Mouse (Mus musculus) layer of hippocampus, postnatal 36 days (tissue): ENCODE data around the gene Tnfsfm13. TPM values are rescaled to one million over a fixed set of nuclear protein-coding genes. Genes with fewer than 3 reads are reported as not detected.

Experiments used
- DNase-seq, 2 experiments: peaks; one replicate each; pipeline ENCODE4 v3.0.0; 2022
- total RNA-seq, 2 experiments: library from RNA; stranded (reverse); gene quantifications; 2 replicates each; pipeline ENCODE4 v1.2.3; 2021

Gene Tnfsfm13
- total RNA-seq, 2 experiments from 2014 or later: 0.90 to 1.2 TPM

- no peak for DNase-seq
Measured at GRCm38 (mm10) chr11:69680136-69680855, 15.6 kb downstream of the Tnfsfm13 start.

DNA sequence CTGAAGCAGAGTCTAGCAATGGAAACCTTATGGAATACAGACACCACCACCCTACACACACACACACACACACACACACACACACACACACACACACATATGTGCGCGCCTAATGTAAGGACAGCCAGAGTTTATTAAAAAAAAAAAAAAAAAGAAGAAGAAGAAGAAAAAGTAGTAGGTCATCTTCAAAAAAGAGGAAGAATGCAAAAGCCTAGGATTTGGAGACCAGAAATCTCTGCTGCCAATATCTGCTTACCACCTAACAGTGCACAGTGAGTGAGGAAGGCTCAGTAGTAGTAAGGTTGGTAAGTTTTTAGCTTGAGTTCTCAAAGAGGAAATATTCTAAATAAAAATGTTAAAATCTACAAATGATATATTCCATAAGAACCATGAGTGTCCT, 16.8 kb downstream of the Tnfsfm13 start:
- no peak for DNase-seq

GRCm38 (mm10) chr11:69672211-69672706, 23.6 kb downstream of the Tnfsfm13 start, which contains the start of gene Eif4a1:
Eif4a1 (minus strand) TSS chr11:69672423.
- peak; percentile 100 for DNase-seq

GRCm38 (mm10) chr11:69671726-69672124, 24.2 kb downstream of the Tnfsfm13 start:
- DNase-seq: no peak

DNA sequence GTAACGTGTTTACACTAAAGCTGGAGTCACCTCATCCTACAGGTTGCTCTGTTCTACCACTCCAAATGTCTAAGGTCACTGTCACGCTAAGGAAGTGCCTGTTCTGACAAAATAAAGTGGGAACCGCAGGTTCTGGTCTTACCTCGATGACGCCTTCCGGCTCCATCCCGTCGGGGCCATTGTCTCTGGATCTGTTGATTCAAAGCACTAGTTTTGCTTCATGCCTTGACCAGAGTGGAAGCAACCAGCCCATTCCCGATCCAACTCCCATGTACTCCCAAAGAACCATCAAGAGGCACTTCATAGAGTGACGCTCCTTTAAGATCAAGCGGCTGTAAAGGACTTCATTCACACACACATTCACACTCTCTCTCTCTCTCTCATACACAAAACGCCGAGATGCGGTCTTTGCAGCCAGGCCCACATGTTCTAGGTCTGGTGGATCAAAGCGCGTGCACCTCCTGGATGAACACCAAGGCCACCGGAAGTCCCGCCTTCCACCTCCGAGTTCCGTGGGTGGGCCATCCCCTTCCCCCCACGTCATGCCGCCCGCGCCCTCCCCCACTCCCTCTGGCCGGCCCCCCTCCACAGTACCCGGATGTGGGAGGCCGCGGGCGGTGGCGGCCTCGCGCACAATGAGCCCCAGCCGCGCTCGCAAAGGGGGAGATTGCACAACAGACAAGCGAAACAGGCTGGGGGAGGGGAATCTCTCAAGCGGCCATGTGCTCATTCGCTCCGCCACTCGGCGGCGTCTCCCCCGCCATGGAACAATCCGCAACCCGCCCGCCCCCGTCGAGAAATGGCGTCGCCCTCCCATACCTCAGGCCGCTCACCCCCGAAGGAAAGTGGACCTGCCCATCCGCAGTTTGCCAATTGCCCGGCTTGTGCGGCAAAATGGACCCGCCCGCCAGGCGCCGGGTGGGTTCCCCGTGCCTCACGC, 24.8 kb downstream of the Tnfsfm13 start:
- DNase-seq: peak; percentile 90 to 92

DNA sequence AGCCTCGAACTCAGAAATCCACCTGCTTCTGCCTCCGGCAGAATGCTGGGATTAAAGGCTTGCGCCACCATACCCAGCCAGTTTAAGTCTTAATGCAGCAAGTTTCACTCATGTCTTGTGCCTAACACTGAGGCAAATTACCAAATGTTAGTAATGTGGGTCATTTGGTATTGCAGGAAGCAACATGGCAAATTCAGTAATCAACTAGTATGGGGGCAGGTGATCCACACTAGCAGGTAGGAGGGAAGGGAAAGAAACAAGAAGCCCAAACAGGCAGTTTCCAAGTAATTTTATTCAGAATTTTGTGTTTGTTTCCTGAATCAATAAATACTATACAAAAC, 29.3 kb downstream of the Tnfsfm13 start:
- no peak for DNase-seq

DNA sequence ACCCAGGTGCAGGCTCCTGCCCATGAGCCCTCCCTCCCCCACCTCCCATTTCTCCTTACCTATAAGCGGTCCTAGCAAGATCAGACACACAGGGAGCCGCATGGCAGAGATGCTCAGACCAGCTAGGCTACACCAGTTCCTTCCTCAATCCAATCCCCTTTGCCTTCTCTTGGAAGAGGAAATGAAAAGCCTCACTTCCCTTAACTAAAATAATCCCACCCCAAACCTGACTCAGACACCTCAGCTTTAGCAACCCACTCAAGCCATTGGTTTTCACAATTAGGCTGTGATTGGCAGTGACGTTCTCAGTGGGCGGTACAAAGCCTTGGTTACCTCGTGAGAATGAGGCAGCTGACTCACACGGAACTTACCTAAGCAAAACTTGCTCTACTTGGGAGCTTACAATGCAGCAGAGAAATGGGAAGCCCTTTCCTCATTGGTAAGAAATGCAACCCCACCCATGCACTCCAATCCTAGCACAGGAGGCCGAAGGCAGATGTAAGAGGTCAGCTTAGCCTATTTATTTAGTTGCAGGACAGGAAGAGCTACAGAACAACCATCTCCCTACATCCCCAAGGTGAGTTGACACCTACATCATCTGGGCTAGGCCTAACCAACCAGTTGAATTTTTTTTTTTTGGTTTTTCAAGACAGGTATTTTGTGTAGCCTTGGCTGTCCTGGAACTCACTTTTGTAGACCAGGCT, 29.8 kb downstream of the Tnfsfm13 start, which contains the start of gene Cd68:
Cd68 (minus strand) TSS at position 193 of the 704 bp plus-strand sequence.
- DNase-seq: peak; percentile 55 to 64

DNA sequence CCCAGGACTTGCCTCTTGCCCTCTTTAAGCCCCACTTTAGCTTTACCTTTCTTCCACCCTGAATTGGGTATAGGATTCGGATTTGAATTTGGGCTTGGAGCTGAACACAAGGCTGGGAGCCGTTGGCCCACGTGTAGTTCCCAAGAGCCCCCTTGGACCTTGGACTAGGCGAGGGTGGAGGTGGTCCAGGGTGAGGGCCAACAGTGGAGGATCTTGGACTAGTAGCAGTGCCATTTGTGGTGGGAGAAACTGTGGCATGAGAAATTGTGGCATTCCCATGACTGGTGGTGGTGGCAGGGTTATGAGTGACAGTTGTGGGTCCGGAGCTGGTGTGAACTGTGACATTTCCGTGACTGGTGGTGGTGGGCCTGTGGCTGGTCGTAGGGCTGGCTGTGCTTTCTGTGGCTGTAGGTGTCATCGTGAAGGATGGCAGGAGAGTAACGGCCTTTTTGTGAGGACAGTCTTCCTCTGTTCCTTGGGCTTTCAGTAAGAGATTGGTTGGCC, 30.4 kb downstream of the Tnfsfm13 start:
- no peak for DNase-seq

GRCm38 (mm10) chr11:69664841-69665240, 31.1 kb downstream of the Tnfsfm13 start:
- DNase-seq: no peak

- DNase-seq: no peak
Measured at GRCm38 (mm10) chr11:69663795-69664194, 32.1 kb downstream of the Tnfsfm13 start.

DNA sequence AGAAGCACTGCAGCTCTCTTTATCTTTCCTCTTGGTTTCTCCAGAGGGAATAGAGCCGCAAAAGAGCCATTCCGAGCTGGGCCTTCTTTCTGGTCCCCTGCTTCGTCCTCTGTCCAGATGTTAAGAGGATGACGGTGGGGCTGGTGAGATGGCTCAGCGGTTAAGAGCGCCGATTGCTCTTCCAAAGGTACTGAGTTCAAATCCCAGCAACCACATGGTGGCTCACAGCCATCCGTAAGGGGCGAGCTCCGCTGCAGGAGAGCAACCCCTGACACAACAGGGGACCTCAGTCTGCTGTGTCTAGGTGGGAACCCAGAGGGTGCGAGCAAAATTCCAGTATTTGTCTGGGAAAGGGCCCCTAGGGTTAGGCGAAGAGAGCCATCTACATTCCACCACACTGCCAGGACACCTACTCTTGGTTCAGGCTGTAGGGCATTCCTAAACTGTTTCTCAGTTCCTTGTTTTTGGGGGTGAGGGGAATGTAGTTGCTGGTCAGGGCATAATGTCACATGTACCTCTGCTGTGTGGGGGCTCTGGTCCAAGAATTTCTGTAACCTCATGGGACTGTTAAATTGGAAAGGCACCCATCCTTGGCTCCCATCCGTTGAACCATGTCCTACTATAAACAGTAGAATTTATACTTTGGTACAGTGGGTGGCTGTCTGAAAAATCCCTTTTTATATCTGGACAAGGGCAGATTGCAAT, 32.8 kb downstream of the Tnfsfm13 start:
- DNase-seq: no peak

GRCm38 (mm10) chr11:69662213-69662966, 33.5 kb downstream of the Tnfsfm13 start, which contains the start of gene Mpdu1:
Mpdu1 (minus strand) TSS chr11:69662642.
- peak; percentile 94 to 95 for DNase-seq

- no peak for DNase-seq
Measured at GRCm38 (mm10) chr11:69661221-69661881, 34.5 kb downstream of the Tnfsfm13 start.

DNA sequence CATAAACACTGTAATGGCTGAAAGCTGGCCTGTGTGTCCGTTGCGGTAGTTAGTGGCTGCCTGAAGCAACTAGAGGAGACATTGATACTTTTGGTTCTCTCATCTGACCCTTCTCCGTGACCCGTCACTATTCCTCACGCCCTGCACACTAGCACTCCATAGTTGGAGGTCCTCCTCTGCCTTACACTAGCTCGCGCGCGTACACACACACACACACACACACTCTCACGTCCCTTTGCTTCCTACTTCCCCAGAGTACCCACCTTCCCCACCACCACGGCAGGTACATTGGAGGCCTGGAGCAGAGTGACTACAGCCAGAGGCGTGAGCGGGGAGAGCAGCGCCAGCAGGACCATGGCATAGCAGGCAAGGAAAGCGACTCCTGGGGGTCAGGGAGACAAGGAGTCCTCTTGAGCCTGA, 38.4 kb downstream of the Tnfsfm13 start:
- no peak for DNase-seq

DNA sequence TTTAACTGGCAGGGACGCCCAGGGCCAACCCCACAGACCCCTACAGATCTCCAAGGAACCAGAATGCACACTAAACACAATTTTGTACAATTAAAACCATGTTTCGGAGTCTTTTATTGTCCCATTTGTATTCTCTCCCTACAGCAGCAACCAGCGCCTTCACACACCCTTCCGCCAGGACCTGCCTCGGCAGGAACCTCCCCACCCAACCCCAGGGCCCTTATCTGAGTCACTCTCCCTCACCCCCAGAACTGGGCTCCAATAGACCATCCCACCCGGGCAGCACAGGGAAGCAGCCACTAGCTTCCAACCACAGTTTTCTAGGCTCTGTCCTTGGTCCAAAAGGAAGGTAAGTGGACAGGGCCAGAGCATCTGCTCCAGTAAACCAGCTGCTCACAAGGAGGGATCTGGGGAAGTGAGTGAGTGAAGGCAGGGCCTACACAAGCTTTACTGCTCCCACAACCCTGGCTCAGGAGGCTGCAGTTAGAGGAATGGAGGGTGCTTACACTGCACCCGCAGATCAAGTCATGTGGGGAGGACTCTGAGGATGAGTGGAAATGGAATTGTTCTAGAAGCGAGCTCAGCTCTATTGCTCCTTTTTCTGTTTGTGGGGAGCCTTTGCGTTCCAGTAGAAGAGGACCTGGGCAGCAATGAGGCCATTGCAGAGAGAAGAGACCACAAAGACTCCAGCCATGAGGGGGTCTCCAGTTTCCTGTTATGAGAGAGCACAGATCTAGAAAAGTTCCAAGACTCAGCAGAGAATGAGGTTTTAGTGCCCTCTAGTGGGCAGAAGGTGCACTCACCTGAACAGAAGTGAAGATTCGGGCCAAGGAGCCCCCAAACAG, 39.1 kb downstream of the Tnfsfm13 start:
- no peak for DNase-seq

GRCm38 (mm10) chr11:69656065-69656455, 39.8 kb downstream of the Tnfsfm13 start:
- DNase-seq: no peak

DNA sequence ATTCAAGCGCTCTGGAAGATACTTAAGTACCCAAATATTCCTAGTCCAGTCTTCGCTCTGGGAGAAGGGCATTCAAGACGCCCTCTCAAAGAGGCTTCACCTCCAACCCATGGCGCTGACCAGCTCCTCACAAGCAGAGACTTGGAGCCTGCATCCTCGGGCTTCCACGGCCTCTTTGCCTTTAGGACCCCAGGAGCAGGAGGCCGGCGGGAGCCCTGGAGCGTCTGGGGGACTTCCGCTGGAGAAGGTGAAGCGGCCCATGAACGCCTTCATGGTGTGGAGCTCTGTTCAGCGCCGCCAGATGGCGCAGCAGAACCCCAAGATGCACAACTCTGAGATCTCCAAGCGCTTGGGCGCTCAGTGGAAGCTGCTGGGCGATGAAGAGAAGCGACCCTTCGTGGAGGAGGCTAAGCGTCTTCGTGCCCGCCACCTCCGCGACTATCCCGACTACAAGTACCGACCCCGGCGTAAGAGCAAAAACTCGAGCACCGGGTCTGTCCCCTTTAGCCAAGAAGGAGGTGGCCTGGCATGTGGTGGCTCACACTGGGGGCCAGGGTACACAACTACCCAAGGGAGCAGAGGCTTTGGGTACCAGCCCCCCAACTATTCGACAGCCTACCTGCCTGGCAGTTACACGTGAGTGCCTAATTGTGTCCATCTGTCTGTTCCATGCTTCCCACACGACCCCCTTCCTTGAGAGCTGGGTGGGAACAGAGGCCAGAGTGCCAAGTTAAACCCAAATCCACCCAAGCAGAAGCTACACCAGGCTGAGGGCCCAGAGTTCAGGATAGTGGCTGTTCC, 40.4 kb downstream of the Tnfsfm13 start, which contains the start of gene Sox15:
Sox15 (plus strand) TSS at position 51 of the 801 bp plus-strand sequence.
- peak; percentile 69 to 74 for DNase-seq

- DNase-seq: no peak
Measured at GRCm38 (mm10) chr11:69654760-69655159, 41.1 kb downstream of the Tnfsfm13 start.
